Mouse (Mus musculus) ZHBTc4 (cell line): ENCODE measurements at regions not wholly inside any gene's neighbourhood (a gene's known extent, or its start where the extent isn't known, plus 50 kb on each side); places are given as distances from the start of the nearest gene placed in this dataset.

ENCODE experiments used
- DNase-seq: peaks from one replicate; pipeline ENCODE4 v3.0.0-alpha.2; 2011; ENCODE audit warnings: low read depth, low spot score

- DNase-seq = no peak
These were observed 66.0 kb downstream of the Nr2f2 start for GRCm38 (mm10) chr7:70300516-70300915.

- DNase-seq = no peak
These were observed 75.1 kb downstream of the Nr2f2 start for GRCm38 (mm10) chr7:70291431-70291830.

GRCm38 (mm10) chr7:70290733-70291320 lies 75.7 kb downstream of the Nr2f2 start:
- DNase-seq = no peak

- no peak for DNase-seq
These were observed 76.3 kb downstream of the Nr2f2 start for GRCm38 (mm10) chr7:70290277-70290676.

- no peak for DNase-seq
These were observed 77.9 kb downstream of the Nr2f2 start for GRCm38 (mm10) chr7:70288621-70289020.

- DNase-seq = peak; percentile 43
These were observed 78.6 kb downstream of the Nr2f2 start for GRCm38 (mm10) chr7:70287891-70288421.

GRCm38 (mm10) chr7:70286836-70287355 lies 79.6 kb downstream of the Nr2f2 start:
- no peak for DNase-seq

GRCm38 (mm10) chr7:70285344-70285743 lies 81.2 kb downstream of the Nr2f2 start:
- DNase-seq = no peak

- no peak for DNase-seq
These were observed 82.7 kb downstream of the Nr2f2 start for GRCm38 (mm10) chr7:70283836-70284235.

- DNase-seq = no peak
These were observed 83.4 kb downstream of the Nr2f2 start for GRCm38 (mm10) chr7:70283166-70283565.

- DNase-seq = no peak
These were observed 84.5 kb downstream of the Nr2f2 start for GRCm38 (mm10) chr7:70281891-70282515.

- peak; percentile 60 for DNase-seq
These were observed 85.2 kb downstream of the Nr2f2 start for GRCm38 (mm10) chr7:70281381-70281750.

GRCm38 (mm10) chr7:70280643-70281380 lies 85.7 kb downstream of the Nr2f2 start:
- DNase-seq = peak; percentile 61

GRCm38 (mm10) chr7:70279927-70280642 lies 86.5 kb downstream of the Nr2f2 start:
- peak; percentile 46 for DNase-seq

GRCm38 (mm10) chr7:70279101-70279500 lies 87.4 kb downstream of the Nr2f2 start:
- no peak for DNase-seq

- DNase-seq = peak; percentile 5
These were observed 90.5 kb downstream of the Nr2f2 start for GRCm38 (mm10) chr7:70276078-70276477.

GRCm38 (mm10) chr7:70274312-70274711 lies 92.2 kb downstream of the Nr2f2 start:
- no peak for DNase-seq

- DNase-seq = no peak
These were observed 99.5 kb downstream of the Nr2f2 start for GRCm38 (mm10) chr7:70267075-70267474.

- DNase-seq = no peak
These were observed 109.7 kb downstream of the Nr2f2 start for GRCm38 (mm10) chr7:70256806-70257205.

GRCm38 (mm10) chr7:70255072-70255471 lies 111.5 kb downstream of the Nr2f2 start:
- DNase-seq = no peak

GRCm38 (mm10) chr7:70253275-70253674 lies 113.3 kb downstream of the Nr2f2 start:
- DNase-seq = no peak

GRCm38 (mm10) chr7:70239059-70239458 lies 127.5 kb downstream of the Nr2f2 start:
- peak; percentile 87 for DNase-seq
